Mouse (Mus musculus) intestine, embryonic 16.5 days (tissue): ENCODE data around the gene Gm10181. TPM values are rescaled to one million over a fixed set of nuclear protein-coding genes. Genes with fewer than 3 reads are reported as not detected.
"Not testable (repeated sequence)": the region's sequence is repeated elsewhere in the genome, so short reads cannot be mapped to it uniquely, and the experiment has no call there.

Experiments
- ATAC-seq: fragments of 200-750 bp; cut with Nextera tagmentation; 2 replicates; pipeline ENCODE4 v1.8.0; 2017; ENCODE audit warnings: moderate TSS enrichment, moderate library complexity
- H3K27ac ChIP-seq: fragments of 300-500 bp; sonication (generic); 2 replicates; pipeline ENCODE4 v1.5.1; 2014; ENCODE audit warnings: mild to moderate bottlenecking, low read length
- H3K27me3 ChIP-seq: fragments of 300-500 bp; sonication (generic); replicated peaks from 2 replicates; pipeline ENCODE4 v1.6.1; 2014; ENCODE audit warnings: low read length, control low read depth, mixed read lengths; ENCODE audit not compliant: control insufficient read depth, insufficient read depth
- H3K36me3 ChIP-seq: fragments of 300-500 bp; sonication (generic); 2 replicates; pipeline ENCODE4 v1.6.1; 2014; ENCODE audit warnings: low read length, control low read depth; ENCODE audit not compliant: control insufficient read depth, insufficient read depth
- H3K4me1 ChIP-seq: fragments of 300-500 bp; sonication (generic); 2 replicates; pipeline ENCODE4 v1.6.1; 2014; ENCODE audit warnings: low read length, control low read depth, mixed read lengths; ENCODE audit not compliant: control insufficient read depth, insufficient read depth
- H3K4me2 ChIP-seq: fragments of 300-500 bp; sonication (generic); 2 replicates; pipeline ENCODE4 v1.6.1; 2014; ENCODE audit warnings: low read depth, low read length, control low read depth
- H3K4me3 ChIP-seq: fragments of 300-500 bp; sonication (generic); 2 replicates; pipeline ENCODE4 v1.5.1; 2014; ENCODE audit warnings: mild to moderate bottlenecking, low read length
- H3K9ac ChIP-seq: fragments of 300-500 bp; sonication (generic); 2 replicates; pipeline ENCODE4 v1.6.1; 2014; ENCODE audit warnings: low read depth, low read length
- H3K9me3 ChIP-seq: fragments of 300-500 bp; sonication (generic); 2 replicates; pipeline ENCODE4 v1.6.1; 2016; ENCODE audit warnings: low read length, control low read depth; ENCODE audit not compliant: control insufficient read depth
- WGBS: fragments of 180-500 bp; shearing (Covaris S2); extraction: QIAGEN DNeasy Blood & Tissue Kit; methylation state at CpG from one replicate; pipeline ENCODE4 v1.1.7; 2014; 5-methylcytosine and 5-hydroxymethylcytosine counted together
- polyA plus RNA-seq: library from polyadenylated mRNA; unstranded; fragments of >200 nt; fragmentation: Nextera tagmentation; extraction: Ambion mirVana; gene quantifications from 2 replicates; pipeline ENCODE4 v1.2.1, GENCODE M21; 2015

The Gm10181 gene
- polyA plus RNA-seq, 1 experiment from 2014 or later = not detected

GRCm38 (mm10) chr9:25072666-25073065, 16.6 kb upstream of the Gm10181 start:
- H3K27me3 ChIP-seq = no peaks in the 10 kb centered on the region
- H3K9ac ChIP-seq = no peak overlapping the region
- no peak overlapping the region for H3K4me3 ChIP-seq
- no peaks in the 10 kb centered on the region for H3K36me3 ChIP-seq
- ATAC-seq = no peak
- no peaks in the 10 kb centered on the region for H3K9me3 ChIP-seq
- 94% methylated on average over 1 of the region's 1 CpGs for whole genome bisulfite sequencing
- no peak overlapping the region for H3K27ac ChIP-seq
- H3K4me1 ChIP-seq = no peaks in the 10 kb centered on the region
- H3K4me2 ChIP-seq = no peak overlapping the region

DNA sequence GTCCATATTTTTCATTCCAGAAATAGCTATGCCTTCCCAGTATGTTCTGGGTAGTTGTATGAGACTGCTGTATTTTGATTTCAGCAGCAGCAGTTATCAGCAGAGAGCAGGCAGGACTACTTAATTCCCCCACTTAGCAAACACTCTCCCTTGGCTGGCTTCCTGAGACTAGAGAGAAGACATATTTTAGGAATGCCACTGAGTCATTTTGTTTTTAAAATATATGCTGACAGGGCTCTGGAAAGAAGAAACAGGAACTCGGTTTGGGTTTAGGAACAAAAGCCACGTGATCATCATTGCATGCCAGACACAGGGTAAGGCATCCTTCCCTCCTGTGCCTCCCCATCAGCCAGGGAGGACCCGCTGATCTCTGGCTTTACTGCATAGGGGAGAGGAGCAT, 13.2 kb upstream of the Gm10181 start:
- no peak overlapping the region for H3K4me3 ChIP-seq
- no peak overlapping the region for H3K4me2 ChIP-seq
- peak; percentile 58 for ATAC-seq
- no peak overlapping the region for H3K27ac ChIP-seq
- no peaks in the 10 kb centered on the region for H3K9me3 ChIP-seq
- no peaks in the 10 kb centered on the region for H3K36me3 ChIP-seq
- H3K9ac ChIP-seq = no peak overlapping the region
- no peaks in the 10 kb centered on the region for H3K27me3 ChIP-seq
- no peaks in the 10 kb centered on the region for H3K4me1 ChIP-seq
- 36% methylated on average over 3 of the region's 3 CpGs for WGBS

DNA sequence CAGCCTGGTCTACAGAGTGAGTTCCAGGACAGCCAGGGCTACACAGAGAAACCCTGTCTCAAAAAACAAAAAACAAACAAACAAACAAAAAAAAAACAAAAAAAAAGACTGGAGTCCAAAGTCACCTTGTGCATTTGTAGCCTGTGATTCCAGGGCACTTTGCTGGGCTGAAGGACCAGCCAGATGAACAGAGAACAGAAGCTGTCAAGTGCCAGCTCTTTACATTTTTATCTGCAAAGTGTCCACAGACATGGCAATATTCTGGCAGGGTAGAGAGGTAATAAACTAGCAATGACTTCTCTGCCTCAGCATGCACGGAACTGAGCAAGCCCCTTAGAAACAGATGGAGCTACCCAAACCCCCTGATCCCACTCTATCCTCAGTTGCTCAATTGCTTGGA, 12.7 kb upstream of the Gm10181 start:
- WGBS = 72% methylated on average over 1 of the region's 1 CpGs
- H3K36me3 ChIP-seq = no peaks in the 10 kb centered on the region
- no peak overlapping the region for H3K4me2 ChIP-seq
- no peaks in the 10 kb centered on the region for H3K4me1 ChIP-seq
- no peak overlapping the region for H3K27ac ChIP-seq
- no peak overlapping the region for H3K4me3 ChIP-seq
- no peaks in the 10 kb centered on the region for H3K9me3 ChIP-seq
- ATAC-seq = no peak
- no peaks in the 10 kb centered on the region for H3K27me3 ChIP-seq
- H3K9ac ChIP-seq = no peak overlapping the region

GRCm38 (mm10) chr9:25090853-25091252, 1.6 kb downstream of the Gm10181 start:
- H3K9me3 ChIP-seq = no peaks in the 10 kb centered on the region
- no peak overlapping the region for H3K9ac ChIP-seq
- no peaks in the 10 kb centered on the region for H3K4me1 ChIP-seq
- no peaks in the 10 kb centered on the region for H3K27me3 ChIP-seq
- WGBS = 36% methylated on average over 1 of the region's 1 CpGs
- H3K4me2 ChIP-seq = no peak overlapping the region
- H3K36me3 ChIP-seq = no peaks in the 10 kb centered on the region
- ATAC-seq = no peak
- no peak overlapping the region for H3K4me3 ChIP-seq
- no peak overlapping the region for H3K27ac ChIP-seq

- Histone ChIP-seq H3K4me1 (no peaks in the 10 kb centered on the region), H3K4me2 (no peak overlapping the region), H3K27ac (no peak overlapping the region), H3K36me3 (no peaks in the 10 kb centered on the region; the same call in 1 of the 2 replicates), H3K4me3 (no peak overlapping the region), H3K9me3 (peaks cover 3% of the 10 kb centered on the region; the same call in 1 of the 2 replicates), H3K9ac (no peak overlapping the region), H3K27me3 (no peaks in the 10 kb centered on the region)
- no peak for ATAC-seq
- WGBS = 89% methylated on average over 1 of the region's 1 CpGs
Measured at GRCm38 (mm10) chr9:25102881-25103280, 13.7 kb downstream of the Gm10181 start.

GRCm38 (mm10) chr9:25104638-25105037, 15.4 kb downstream of the Gm10181 start:
- H3K36me3 ChIP-seq = no peaks in the 10 kb centered on the region; the same call in 1 of the 2 replicates
- H3K9ac ChIP-seq = no peak overlapping the region
- H3K27ac ChIP-seq = no peak overlapping the region
- H3K4me3 ChIP-seq = no peak overlapping the region
- H3K4me2 ChIP-seq = no peak overlapping the region
- ATAC-seq = 0 out of 2 replicates have a peak, but pooled peaks have one; percentile 56
- H3K27me3 ChIP-seq = no peaks in the 10 kb centered on the region
- H3K4me1 ChIP-seq = no peaks in the 10 kb centered on the region
- peaks cover 3% of the 10 kb centered on the region; the same call in 1 of the 2 replicates for H3K9me3 ChIP-seq

DNA sequence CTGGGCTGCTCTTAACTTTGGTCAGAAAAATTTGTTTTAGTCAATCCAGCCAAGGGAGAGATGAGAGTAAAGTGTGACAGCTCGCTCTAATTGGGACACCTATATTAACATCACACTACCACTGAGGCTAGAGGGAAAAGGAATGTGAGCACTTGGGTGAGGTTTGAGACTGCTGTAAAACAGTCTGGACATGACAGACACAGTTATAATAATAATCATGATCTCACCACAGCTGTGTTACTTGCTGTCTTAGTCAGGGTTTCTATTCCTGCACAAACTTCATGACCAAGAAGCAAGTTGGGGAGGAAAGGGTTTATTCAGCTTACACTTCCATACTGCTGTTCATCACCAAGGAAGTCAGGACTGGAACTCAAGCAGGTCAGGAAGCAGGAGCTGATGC, 34.4 kb downstream of the Gm10181 start:
- not testable (repeated sequence) for H3K36me3 ChIP-seq, H3K27ac ChIP-seq, H3K9ac ChIP-seq, H3K9me3 ChIP-seq, ATAC-seq, H3K4me1 ChIP-seq, H3K27me3 ChIP-seq, H3K4me2 ChIP-seq, H3K4me3 ChIP-seq
- 100% methylated on average over 1 of the region's 1 CpGs for WGBS

GRCm38 (mm10) chr9:25124048-25124447, 34.8 kb downstream of the Gm10181 start:
- no peak overlapping the region for H3K9ac ChIP-seq
- no peak overlapping the region for H3K4me3 ChIP-seq
- WGBS = 89% methylated on average over 2 of the region's 2 CpGs
- H3K27me3 ChIP-seq = no peaks in the 10 kb centered on the region
- no peaks in the 10 kb centered on the region for H3K36me3 ChIP-seq
- no peak for ATAC-seq
- H3K9me3 ChIP-seq = no peaks in the 10 kb centered on the region
- no peak overlapping the region for H3K4me2 ChIP-seq
- no peaks in the 10 kb centered on the region for H3K4me1 ChIP-seq
- H3K27ac ChIP-seq = no peak overlapping the region

DNA sequence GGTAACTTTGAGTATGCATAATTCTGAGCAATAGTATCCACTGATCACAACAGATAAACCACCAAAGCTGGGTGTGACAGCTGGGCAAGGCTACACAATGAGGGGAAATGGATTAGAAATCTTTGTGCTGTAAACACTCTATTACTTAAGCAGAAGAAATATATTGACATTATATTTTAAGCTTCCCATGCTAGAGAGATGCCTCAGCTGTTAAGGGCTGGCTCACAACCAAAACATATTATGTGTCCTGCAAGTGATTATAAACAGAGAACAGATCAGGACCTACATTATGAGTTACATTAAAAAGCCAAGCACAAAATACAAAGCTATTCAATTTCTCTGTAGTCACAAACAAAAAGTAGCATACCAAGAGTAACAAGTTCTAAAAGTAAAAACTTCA, 43.0 kb downstream of the Gm10181 start:
- Histone ChIP-seq H3K4me2 (no peak overlapping the region), H3K36me3 (no peaks in the 10 kb centered on the region), H3K27ac (no peak overlapping the region), H3K9me3 (no peaks in the 10 kb centered on the region), H3K4me1 (no peaks in the 10 kb centered on the region), H3K27me3 (no peaks in the 10 kb centered on the region), H3K4me3 (no peak overlapping the region), H3K9ac (no peak overlapping the region)
- ATAC-seq = no peak

DNA sequence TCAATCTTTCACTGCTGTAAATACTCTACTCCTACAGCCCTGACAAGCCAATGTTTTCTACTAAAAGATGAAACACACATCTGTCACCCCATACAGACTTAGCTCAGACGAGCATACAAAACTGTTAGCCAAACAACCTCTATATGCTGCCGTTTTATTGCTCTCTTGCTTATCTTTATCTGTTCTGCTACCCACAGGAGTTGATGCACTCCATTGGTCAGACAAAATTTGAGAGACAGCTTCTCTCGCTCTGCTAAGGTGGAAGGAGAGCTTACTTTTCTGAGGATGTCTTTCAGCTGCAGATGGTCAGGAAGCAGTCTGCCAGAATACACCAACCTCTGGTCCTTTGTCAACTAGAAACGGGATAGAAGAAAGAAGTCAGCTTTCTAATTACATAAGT, 43.7 kb downstream of the Gm10181 start:
- Histone ChIP-seq H3K27ac (no peak overlapping the region), H3K9ac (no peak overlapping the region), H3K27me3 (no peaks in the 10 kb centered on the region), H3K4me2 (no peak overlapping the region), H3K36me3 (no peaks in the 10 kb centered on the region), H3K4me1 (no peaks in the 10 kb centered on the region), H3K4me3 (no peak overlapping the region), H3K9me3 (no peaks in the 10 kb centered on the region)
- WGBS = 46% methylated on average over 4 of the region's 4 CpGs
- ATAC-seq = no peak
